Mouse (Mus musculus): ENCODE data around the gene Dstyk. TPM values are rescaled to one million over a fixed set of nuclear protein-coding genes. Genes with fewer than 3 reads are reported as not detected.

Gene Dstyk
- total RNA-seq, 1 experiment from 2014 or later = 42.7 TPM

DNA sequence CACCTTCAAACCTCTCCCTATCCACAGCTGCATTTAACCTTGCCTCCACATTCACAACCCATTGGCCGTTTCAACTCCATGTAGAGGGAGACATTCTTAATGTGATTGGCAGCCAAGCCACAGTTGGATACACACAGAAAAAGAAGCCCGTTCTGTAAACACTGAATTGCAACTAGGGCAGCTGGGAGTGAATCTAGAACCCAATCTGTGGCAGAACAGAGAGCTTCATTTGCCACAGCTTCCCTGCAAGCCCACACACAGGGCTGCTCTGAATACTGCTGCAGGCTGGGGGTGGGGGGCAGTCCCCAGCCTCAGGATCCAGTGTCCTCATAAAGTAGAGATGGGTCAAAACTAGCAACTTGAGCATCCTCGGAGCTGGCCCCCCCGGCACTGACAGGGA lies 31.1 kb upstream of the Dstyk start:
- ATAC-seq (ENCODE audit: extremely low read depth, insufficient number of reproducible peaks, low FRiP score, poor library complexity, severe bottlenecking) = no peak

DNA sequence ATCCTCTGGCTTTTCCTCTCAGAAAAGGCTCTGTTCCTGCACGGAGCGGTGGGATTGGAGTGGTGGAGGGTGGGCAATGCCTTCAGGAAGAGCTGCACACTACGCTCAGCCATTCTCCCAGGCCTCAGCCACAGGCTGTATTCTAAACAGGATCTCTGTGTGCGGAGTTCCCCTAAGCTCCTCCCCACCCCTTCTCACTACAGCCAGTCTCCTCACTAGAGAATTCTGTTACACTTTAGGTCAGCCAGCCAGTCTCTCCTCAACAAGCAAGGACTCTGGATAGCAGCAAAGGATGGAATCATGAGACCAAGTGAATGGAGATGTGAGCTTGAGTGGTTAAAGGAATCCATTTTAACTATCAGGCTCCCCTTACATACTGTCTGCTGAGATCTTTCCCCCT lies 29.4 kb upstream of the Dstyk start:
- no peak for ATAC-seq (ENCODE audit: extremely low read depth, insufficient number of reproducible peaks, low FRiP score, poor library complexity, severe bottlenecking)

- ATAC-seq (ENCODE audit: extremely low read depth, insufficient number of reproducible peaks, low FRiP score, poor library complexity, severe bottlenecking) = no peak
Measured at GRCm38 (mm10) chr1:132388813-132389803, 28.2 kb upstream of the Dstyk start.

- peak; percentile 54; the same call in 1 of the 2 replicates for ATAC-seq (ENCODE audit: extremely low read depth, insufficient number of reproducible peaks, low FRiP score, poor library complexity, severe bottlenecking)
Measured at GRCm38 (mm10) chr1:132389886-132390585, 27.3 kb upstream of the Dstyk start.

- ATAC-seq (ENCODE audit: extremely low read depth, insufficient number of reproducible peaks, low FRiP score, poor library complexity, severe bottlenecking) = peak; percentile 16; the same call in 1 of the 2 replicates
Measured at GRCm38 (mm10) chr1:132390691-132391579, 26.4 kb upstream of the Dstyk start, which contains the start of gene Tmcc2. Tmcc2 (minus strand) TSS chr1:132391281.

GRCm38 (mm10) chr1:132391580-132392022 lies 25.8 kb upstream of the Dstyk start:
- no peak for ATAC-seq (ENCODE audit: extremely low read depth, insufficient number of reproducible peaks, low FRiP score, poor library complexity, severe bottlenecking)

DNA sequence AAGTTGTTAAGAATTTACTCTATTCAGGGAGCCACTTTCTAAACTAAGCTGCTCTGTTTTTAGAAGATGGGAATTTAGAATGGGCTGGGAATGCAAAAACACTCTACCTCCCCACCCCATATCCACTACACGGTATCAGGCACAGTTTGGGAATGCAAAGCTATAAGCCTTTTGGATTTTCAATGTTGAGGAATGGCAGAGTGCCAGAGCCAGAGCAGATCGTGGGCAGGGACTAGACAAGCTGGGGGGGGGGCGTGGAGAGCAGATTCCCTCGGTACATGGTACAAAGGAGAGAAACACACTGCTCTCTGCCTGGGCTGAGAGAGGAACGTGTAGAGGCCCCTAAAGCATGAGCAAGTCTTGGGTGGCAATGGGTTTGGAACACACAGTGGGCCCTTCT lies 24.5 kb upstream of the Dstyk start:
- ATAC-seq (ENCODE audit: extremely low read depth, insufficient number of reproducible peaks, low FRiP score, poor library complexity, severe bottlenecking) = no peak

DNA sequence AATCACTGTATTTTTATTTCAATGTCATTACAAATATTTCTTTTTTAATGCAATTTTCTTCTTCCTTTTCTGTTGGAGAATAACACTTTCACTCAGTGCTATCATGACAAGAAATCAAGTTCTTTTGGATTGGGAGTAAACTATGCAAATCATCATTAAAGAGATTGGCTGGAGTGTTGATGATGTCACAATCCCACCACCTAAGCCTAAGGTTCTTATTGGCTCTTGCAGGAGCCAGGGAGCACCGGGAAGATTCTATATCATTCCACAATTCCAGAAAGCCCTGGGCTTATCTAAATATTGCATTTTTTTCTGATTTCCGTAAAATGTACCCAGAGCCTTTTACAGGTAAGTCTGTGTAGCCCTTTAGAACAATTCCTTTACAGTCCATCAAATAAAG lies 20.6 kb upstream of the Dstyk start:
- no peak for ATAC-seq (ENCODE audit: extremely low read depth, insufficient number of reproducible peaks, low FRiP score, poor library complexity, severe bottlenecking)

GRCm38 (mm10) chr1:132400538-132400937 lies 16.8 kb upstream of the Dstyk start:
- ATAC-seq (ENCODE audit: extremely low read depth, insufficient number of reproducible peaks, low FRiP score, poor library complexity, severe bottlenecking) = no peak

DNA sequence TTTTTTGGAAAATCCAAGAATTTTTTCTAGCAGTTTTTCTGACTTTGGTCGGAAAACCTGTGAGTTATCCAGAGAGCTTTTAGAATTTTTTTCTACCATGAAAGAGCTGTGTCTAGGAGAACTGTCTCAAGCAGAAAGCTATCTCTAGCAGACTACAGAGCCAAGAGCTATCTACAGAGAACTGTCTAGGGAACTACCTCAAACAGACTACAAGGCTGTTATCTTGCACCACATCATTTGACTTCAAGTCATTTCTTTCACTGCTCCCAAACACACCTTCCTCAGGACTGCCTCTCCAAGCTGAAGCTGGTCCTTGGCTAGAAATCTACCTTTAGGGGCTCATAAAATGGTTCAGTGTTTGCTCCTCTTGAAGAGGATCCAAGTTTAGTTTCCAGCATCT lies 15.5 kb upstream of the Dstyk start:
- no peak for ATAC-seq (ENCODE audit: extremely low read depth, insufficient number of reproducible peaks, low FRiP score, poor library complexity, severe bottlenecking)

- ATAC-seq (ENCODE audit: extremely low read depth, insufficient number of reproducible peaks, low FRiP score, poor library complexity, severe bottlenecking) = no peak
Measured at GRCm38 (mm10) chr1:132410657-132411056, 6.7 kb upstream of the Dstyk start.

DNA sequence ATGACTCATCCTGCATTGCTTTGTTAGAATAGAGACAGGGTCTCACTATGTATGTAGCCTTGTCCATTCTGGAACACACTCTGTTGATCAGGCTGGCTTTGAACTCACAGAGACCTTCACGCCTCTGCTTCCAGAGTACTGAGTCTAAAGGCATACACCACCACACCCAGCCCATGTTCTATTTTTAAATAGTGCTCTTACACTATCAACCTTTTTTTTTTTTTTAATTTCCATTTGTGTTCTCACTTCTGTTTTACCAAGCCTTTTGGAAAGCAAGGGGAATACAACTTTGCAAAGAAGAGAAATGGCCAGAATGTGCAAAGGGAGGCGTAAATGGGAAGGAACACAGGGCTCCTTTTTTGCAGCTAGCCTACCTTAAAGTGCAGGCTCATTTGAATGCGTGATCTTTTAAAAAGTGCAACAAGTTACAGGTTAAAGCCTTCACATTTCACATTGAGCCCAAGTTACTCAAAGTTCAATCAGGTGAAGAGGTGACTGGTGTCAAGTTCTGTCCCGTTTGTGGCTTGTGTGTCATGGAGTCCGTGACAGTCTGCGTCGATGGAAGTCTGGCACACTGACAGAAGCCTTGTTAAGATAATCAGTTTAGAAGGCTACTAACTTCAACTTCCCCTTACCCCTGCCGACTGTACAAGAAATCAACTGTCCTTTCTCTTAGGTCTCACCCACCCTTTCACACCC lies 962 bp upstream of the Dstyk start:
- ATAC-seq (ENCODE audit: extremely low read depth, insufficient number of reproducible peaks, low FRiP score, poor library complexity, severe bottlenecking) = no peak

GRCm38 (mm10) chr1:132416943-132417290 lies 438 bp upstream of the Dstyk start:
- ATAC-seq (ENCODE audit: extremely low read depth, insufficient number of reproducible peaks, low FRiP score, poor library complexity, severe bottlenecking) = no peak

DNA sequence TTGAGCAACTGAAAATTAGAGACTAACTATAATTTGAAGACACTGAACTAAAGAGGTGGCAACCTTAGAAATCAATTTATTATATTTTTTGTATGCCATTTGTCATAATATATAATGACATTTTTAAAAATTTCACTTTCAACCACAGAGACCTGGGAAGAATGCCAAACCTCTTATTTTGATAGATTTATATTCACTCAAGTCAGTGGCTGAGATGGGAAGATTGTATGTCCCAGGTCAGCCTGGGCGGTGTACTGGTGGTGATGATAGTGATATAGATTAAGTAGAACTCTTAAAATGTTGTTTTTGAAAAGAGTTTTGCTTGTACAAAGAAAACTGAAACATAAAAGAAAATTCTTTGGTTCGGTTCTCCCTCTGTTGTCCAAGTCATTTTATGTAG lies 2.9 kb downstream of the Dstyk start:
- no peak for ATAC-seq (ENCODE audit: extremely low read depth, insufficient number of reproducible peaks, low FRiP score, poor library complexity, severe bottlenecking)

- peak; percentile 27; the same call in 1 of the 2 replicates for ATAC-seq (ENCODE audit: extremely low read depth, insufficient number of reproducible peaks, low FRiP score, poor library complexity, severe bottlenecking)
Measured at GRCm38 (mm10) chr1:132420662-132421061, 3.3 kb downstream of the Dstyk start.

DNA sequence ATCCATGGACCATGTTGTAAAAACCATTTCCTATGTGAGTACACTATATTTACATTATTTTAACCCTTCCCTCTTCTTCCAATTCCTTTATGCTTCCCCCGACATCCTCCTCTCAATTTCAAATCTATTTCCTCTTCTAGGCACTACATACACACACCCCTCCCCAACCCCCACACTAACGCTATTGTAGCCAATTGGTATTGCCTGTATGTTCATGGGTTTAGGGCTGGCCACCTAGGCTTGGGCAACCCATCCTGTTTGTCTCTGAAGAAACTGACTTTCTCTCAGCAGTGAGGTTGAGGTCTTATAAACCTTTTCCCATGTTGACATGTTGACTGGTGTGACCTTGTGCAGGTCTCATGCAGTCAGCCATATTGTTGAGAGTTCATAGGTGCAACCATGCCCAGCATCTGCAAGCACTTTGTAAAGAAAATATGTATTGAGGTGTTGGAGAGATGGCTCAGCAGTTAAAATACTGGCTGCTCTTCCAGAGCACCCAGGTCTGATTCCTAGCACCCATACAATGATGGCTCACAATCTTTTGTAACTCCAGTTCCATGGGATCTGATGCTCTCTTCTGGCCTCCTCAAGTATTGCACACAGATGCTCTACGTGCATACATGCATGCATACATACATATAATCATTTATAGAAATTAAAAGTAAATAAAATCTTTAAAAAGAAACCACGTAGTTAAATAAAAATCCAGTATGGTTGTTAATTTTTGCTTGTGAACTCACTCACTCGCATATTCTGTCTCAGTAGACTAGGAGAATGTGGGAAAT lies 5.7 kb downstream of the Dstyk start:
- no peak for ATAC-seq (ENCODE audit: extremely low read depth, insufficient number of reproducible peaks, low FRiP score, poor library complexity, severe bottlenecking)

DNA sequence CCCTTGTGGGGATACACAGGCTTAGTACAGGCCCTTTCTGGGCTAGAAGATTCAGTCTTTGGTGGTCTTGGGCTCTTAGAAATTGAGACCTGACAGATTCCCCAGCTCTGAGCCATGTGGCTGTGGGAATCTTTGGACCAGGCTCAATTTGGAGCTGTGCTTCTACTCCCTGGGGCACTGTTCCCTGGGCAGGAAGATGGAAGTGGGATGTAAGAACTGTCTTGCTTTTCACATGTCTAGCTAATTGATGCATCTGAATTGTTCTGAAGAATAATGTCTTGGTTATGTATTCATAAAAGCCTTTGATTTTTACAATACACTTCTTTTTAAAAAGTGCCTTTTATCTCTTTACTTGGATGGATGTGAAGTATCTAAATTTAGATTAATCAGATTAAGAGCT lies 8.2 kb downstream of the Dstyk start:
- no peak for ATAC-seq (ENCODE audit: extremely low read depth, insufficient number of reproducible peaks, low FRiP score, poor library complexity, severe bottlenecking)

GRCm38 (mm10) chr1:132430818-132431217 lies 13.5 kb downstream of the Dstyk start:
- ATAC-seq (ENCODE audit: extremely low read depth, insufficient number of reproducible peaks, low FRiP score, poor library complexity, severe bottlenecking) = no peak

Data from neutrophil, adult 5-6 weeks (primary cell).